Mouse (Mus musculus) heart, adult 2 months (tissue): Measurements from ENCODE around the gene Med8. TPM values are rescaled to one million over a fixed set of nuclear protein-coding genes. Genes with fewer than 3 reads are reported as not detected.

Experiments used
- DNase-seq, 2 experiments: peaks; one replicate each; pipeline ENCODE4 v3.0.0; 2021
- H3K27ac ChIP-seq: fragments of 200-600 bp; 2 replicates; pipeline ENCODE4 v1.8.1; 2022
- H3K27me3 ChIP-seq: fragments of 200-500 bp; 2 replicates; pipeline ENCODE4 v1.6.1; 2012; ENCODE audit warnings: mild to moderate bottlenecking, low read length, inconsistent platforms, mixed read lengths; ENCODE audit not compliant: control insufficient read depth, insufficient read depth
- H3K36me3 ChIP-seq: fragments of 200-500 bp; 2 replicates; pipeline ENCODE4 v1.6.1; 2012; ENCODE audit warnings: low read length, inconsistent platforms; ENCODE audit not compliant: control insufficient read depth, insufficient read depth
- H3K4me1 ChIP-seq: fragments of 200-500 bp; 2 replicates; pipeline ENCODE4 v1.6.1; 2011; ENCODE audit warnings: low read length; ENCODE audit not compliant: control insufficient read depth, insufficient read depth
- H3K4me3 ChIP-seq: fragments of 200-600 bp; 2 replicates; pipeline ENCODE4 v1.8.1; 2022
- H3K79me2 ChIP-seq: fragments of 200-500 bp; replicated peaks from 2 replicates; pipeline ENCODE4 v1.6.1; 2012; ENCODE audit warnings: mild to moderate bottlenecking, inconsistent platforms, low read length, moderate library complexity, mixed read lengths; ENCODE audit not compliant: control insufficient read depth, insufficient read depth
- H3K9ac ChIP-seq: fragments of 200-500 bp; 2 replicates; pipeline ENCODE4 v1.6.1; 2012; ENCODE audit warnings: low read depth, mild to moderate bottlenecking, control low read depth, inconsistent platforms, low read length, mixed read lengths
- CTCF ChIP-seq: fragments of 200-600 bp; IDR thresholded peaks from 2 replicates; pipeline ENCODE4 v1.8.1; 2022; ENCODE audit warnings: antibody characterized with exemption, mild to moderate bottlenecking, moderate library complexity
- EP300 ChIP-seq: fragments of 200-500 bp; IDR thresholded peaks from 2 replicates; pipeline ENCODE4 v1.6.1; 2011; ENCODE audit warnings: low read depth, low read length, control low read depth; ENCODE audit not compliant: insufficient read depth
- POLR2A ChIP-seq: fragments of 200-500 bp; IDR thresholded peaks from 2 replicates; pipeline ENCODE4 v1.6.1; 2011; ENCODE audit warnings: mild to moderate bottlenecking, low read depth, low read length, control low read depth; ENCODE audit not compliant: insufficient read depth
- WGBS: fragments of 180-500 bp; shearing (Covaris S2); methylation state at CpG from one replicate; pipeline ENCODE4 v1.1.7; 2018; 5-methylcytosine and 5-hydroxymethylcytosine counted together
- intact Hi-C: fragments of 180-260 bp; cut with DNase I; formaldehyde crosslinking; loops from one replicate; pipeline ENCODE4 v1.15.1; 2025
- polyA plus RNA-seq: library from polyadenylated mRNA; depleted of rRNA; stranded (reverse); fragments of >200 nt; gene quantifications from 2 replicates; pipeline ENCODE4 v1.2.3, GENCODE M21; 2012
- total RNA-seq, 2 experiments: library from RNA; stranded (reverse); gene quantifications; 2 replicates each; pipeline ENCODE4 v1.2.3; 2021

The Med8 gene
- total and polyA plus RNA-seq, 3 experiments: 19.0 to 42.5 (median 41.0) TPM

GRCm38 (mm10) chr4:118383271-118383670, 25.9 kb upstream of the Med8 start:
- TF ChIP-seq EP300 (no peak), CTCF (no peak), POLR2A (no peak)

GRCm38 (mm10) chr4:118387316-118387715, 21.8 kb upstream of the Med8 start:
- H3K4me3 ChIP-seq: no peak overlapping the region
- intact Hi-C loops: no loop called here
- TF ChIP-seq CTCF: no peak
- TF ChIP-seq POLR2A: no peak
- TF ChIP-seq EP300: no peak
- H3K36me3 ChIP-seq: no peaks in the 10 kb centered on the region
- H3K27ac ChIP-seq: no peak overlapping the region
- no peak overlapping the region for H3K9ac ChIP-seq
- no peaks in the 10 kb centered on the region for H3K4me1 ChIP-seq
- no peaks in the 10 kb centered on the region for H3K79me2 ChIP-seq
- DNase-seq: peak in 1 of 2 experiments; percentile 31
- H3K27me3 ChIP-seq: no peaks in the 10 kb centered on the region
- 66% methylated on average over 8 of the region's 8 CpGs for WGBS

More at GRCm38 (mm10) chr4:118383271-118383670, 25.9 kb upstream of the Med8 start:
- no peak overlapping the region for H3K4me3 ChIP-seq
- no peaks in the 10 kb centered on the region for H3K27me3 ChIP-seq
- H3K79me2 ChIP-seq: no peaks in the 10 kb centered on the region
- H3K27ac ChIP-seq: no peak overlapping the region
- DNase-seq: no peak
- H3K36me3 ChIP-seq: no peaks in the 10 kb centered on the region
- WGBS: 87% methylated on average over 7 of the region's 7 CpGs
- H3K9ac ChIP-seq: no peak overlapping the region
- H3K4me1 ChIP-seq: no peaks in the 10 kb centered on the region
- intact Hi-C loops: no loop called here

- 90% methylated on average over 11 of the region's 11 CpGs for WGBS
- intact Hi-C loops: no loop called here
- Histone ChIP-seq H3K4me1 (peaks cover 5% of the 10 kb centered on the region), H3K79me2 (no peaks in the 10 kb centered on the region), H3K27me3 (no peaks in the 10 kb centered on the region), H3K27ac (no peak overlapping the region), H3K4me3 (no peak overlapping the region), H3K9ac (no peak overlapping the region), H3K36me3 (peaks cover 3% of the 10 kb centered on the region; the same call in 1 of the 2 replicates)
- no peak for TF ChIP-seq POLR2A
- TF ChIP-seq EP300: no peak
- no peak for TF ChIP-seq CTCF
- DNase-seq: no peak
Observed at GRCm38 (mm10) chr4:118390146-118390545, 19.0 kb upstream of the Med8 start.

GRCm38 (mm10) chr4:118394505-118394904, 14.6 kb upstream of the Med8 start:
- peak; percentile 37 to 48 for DNase-seq
- Histone ChIP-seq H3K36me3 (peaks cover 3% of the 10 kb centered on the region; the same call in 1 of the 2 replicates), H3K4me1 (peaks cover 5% of the 10 kb centered on the region), H3K79me2 (no peaks in the 10 kb centered on the region), H3K4me3 (no peak overlapping the region), H3K27me3 (no peaks in the 10 kb centered on the region), H3K9ac (no peak overlapping the region), H3K27ac (peak overlapping the region; percentile 32; the same call in 1 of the 2 replicates)
- intact Hi-C loops: no loop called here
- 14% methylated on average over 6 of the region's 6 CpGs for WGBS
- no peak for TF ChIP-seq POLR2A
- no peak for TF ChIP-seq EP300
- no peak for TF ChIP-seq CTCF

GRCm38 (mm10) chr4:118395289-118395688, 13.8 kb upstream of the Med8 start:
- no peak for TF ChIP-seq EP300
- no peak for TF ChIP-seq CTCF
- TF ChIP-seq POLR2A: no peak
- H3K36me3 ChIP-seq: peaks cover 3% of the 10 kb centered on the region; the same call in 1 of the 2 replicates
- WGBS: 43% methylated on average over 4 of the region's 4 CpGs

GRCm38 (mm10) chr4:118396433-118396832, 12.7 kb upstream of the Med8 start:
- Histone ChIP-seq H3K4me1 (peaks cover 5% of the 10 kb centered on the region), H3K27me3 (no peaks in the 10 kb centered on the region), H3K9ac (no peak overlapping the region), H3K36me3 (peaks cover 3% of the 10 kb centered on the region; the same call in 1 of the 2 replicates), H3K27ac (no peak overlapping the region), H3K4me3 (no peak overlapping the region), H3K79me2 (no peaks in the 10 kb centered on the region)
- 52% methylated on average over 3 of the region's 3 CpGs for WGBS
- no peak for DNase-seq
- TF ChIP-seq CTCF (no peak), POLR2A (no peak), EP300 (no peak)
- intact Hi-C loops: no loop called here

More at GRCm38 (mm10) chr4:118395289-118395688, 13.8 kb upstream of the Med8 start:
- H3K27ac ChIP-seq: no peak overlapping the region; the same call in 1 of the 2 replicates
- no peaks in the 10 kb centered on the region for H3K27me3 ChIP-seq
- H3K4me3 ChIP-seq: no peak overlapping the region
- H3K79me2 ChIP-seq: no peaks in the 10 kb centered on the region
- intact Hi-C loops: no loop called here
- H3K9ac ChIP-seq: no peak overlapping the region
- DNase-seq: no peak
- peaks cover 5% of the 10 kb centered on the region for H3K4me1 ChIP-seq
